Mouse (Mus musculus) olfactory bulb, adult 2 months (tissue): ENCODE data around the gene 4930595D18Rik. TPM values are rescaled to one million over a fixed set of nuclear protein-coding genes. Genes with fewer than 3 reads are reported as not detected.

ENCODE experiments used
- H3K27ac ChIP-seq: fragments of 200-500 bp; 2 replicates; pipeline ENCODE4 v1.5.1; 2012; ENCODE audit warnings: low read depth, low read length; ENCODE audit not compliant: insufficient read depth
- H3K4me1 ChIP-seq: fragments of 200-500 bp; 2 replicates; pipeline ENCODE4 v1.6.1; 2012; ENCODE audit warnings: low read length; ENCODE audit not compliant: control insufficient read depth, insufficient read depth
- H3K4me3 ChIP-seq: fragments of 200-500 bp; 2 replicates; pipeline ENCODE4 v1.5.1; 2012; ENCODE audit warnings: mild to moderate bottlenecking, low read depth, low read length, moderate library complexity; ENCODE audit not compliant: insufficient read depth
- CTCF ChIP-seq: fragments of 200-500 bp; IDR thresholded peaks from 2 replicates; pipeline ENCODE4 v1.5.1; 2012; ENCODE audit warnings: low read depth, mild to moderate bottlenecking, low read length, moderate library complexity; ENCODE audit not compliant: insufficient read depth
- POLR2A ChIP-seq: fragments of 200-500 bp; IDR thresholded peaks from 2 replicates; pipeline ENCODE4 v1.6.1; 2012; ENCODE audit warnings: mild to moderate bottlenecking, low read depth, low read length, moderate library complexity; ENCODE audit not compliant: insufficient read depth
- WGBS: fragments of 180-500 bp; shearing (Covaris S2); methylation state at CpG from one replicate; pipeline ENCODE4 v1.1.7; 2018; 5-methylcytosine and 5-hydroxymethylcytosine counted together
- polyA plus RNA-seq: library from polyadenylated mRNA; stranded (reverse); fragments of >200 nt; gene quantifications from 2 replicates; pipeline ENCODE4 v1.2.4, GENCODE M21; 2012; ENCODE audit warnings: low replicate concordance; ENCODE audit not compliant: missing spikeins, insufficient read depth, insufficient read length

The 4930595D18Rik gene
- polyA plus RNA-seq = not detected in 2 replicates

DNA sequence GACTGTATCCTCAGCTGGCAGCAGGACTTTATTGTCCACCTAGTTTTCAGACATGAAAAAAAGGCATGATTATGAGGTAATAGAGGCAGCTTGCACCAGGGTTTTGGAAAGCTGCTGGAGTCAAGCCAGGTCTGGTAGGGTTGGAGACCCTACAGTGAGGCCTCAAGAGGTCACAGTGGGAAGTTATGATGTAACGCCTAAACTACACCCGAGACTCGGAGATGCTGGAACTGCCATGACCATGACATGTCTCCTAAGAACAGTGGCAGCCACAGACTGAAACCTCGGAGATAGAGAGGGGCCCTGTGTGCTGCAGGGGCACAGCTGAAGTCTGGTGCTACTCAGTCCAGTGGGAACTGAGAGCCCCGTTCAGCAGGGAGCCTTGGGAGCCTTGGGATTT lies at the start of gene 4930595D18Rik:
4930595D18Rik (minus strand) TSS at position 16 of the 400 bp plus-strand sequence.
- no peak for TF ChIP-seq POLR2A
- Histone ChIP-seq H3K27ac (no peak within 1 kb of the TSS), H3K4me1 (0 out of 2 replicates have a peak, but pooled peaks cover 2% of the 10 kb centered on the region), H3K4me3 (no peak within 1 kb of the TSS)
- 78% methylated on average over 5 of the region's 5 CpGs for WGBS

DNA sequence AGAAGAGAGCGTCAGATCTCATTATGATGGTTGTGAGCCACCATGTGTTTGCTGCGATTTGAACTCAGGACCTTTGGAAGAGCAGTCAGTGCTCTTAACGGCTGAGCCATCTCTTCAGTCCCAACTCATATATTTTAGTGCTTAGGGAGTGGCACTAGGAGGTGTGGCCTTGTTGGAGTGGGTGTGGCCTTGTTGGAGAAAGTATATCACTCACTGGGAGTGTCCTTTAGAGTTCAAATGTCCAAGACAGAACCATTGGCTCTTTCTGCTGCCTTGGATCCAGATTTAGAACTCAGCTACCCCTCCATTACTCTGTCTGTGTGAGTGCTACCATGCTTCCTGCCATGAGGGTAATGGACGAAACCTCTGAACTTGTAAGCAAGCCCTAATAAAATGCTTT lies 49.5 kb upstream of the 4930595D18Rik start:
- Histone ChIP-seq H3K27ac (no peak overlapping the region), H3K4me1 (peaks cover 7% of the 10 kb centered on the region), H3K4me3 (no peak overlapping the region)
- 92% methylated on average over 4 of the region's 4 CpGs for WGBS
- no peak for TF ChIP-seq POLR2A
- TF ChIP-seq CTCF = no peak

DNA sequence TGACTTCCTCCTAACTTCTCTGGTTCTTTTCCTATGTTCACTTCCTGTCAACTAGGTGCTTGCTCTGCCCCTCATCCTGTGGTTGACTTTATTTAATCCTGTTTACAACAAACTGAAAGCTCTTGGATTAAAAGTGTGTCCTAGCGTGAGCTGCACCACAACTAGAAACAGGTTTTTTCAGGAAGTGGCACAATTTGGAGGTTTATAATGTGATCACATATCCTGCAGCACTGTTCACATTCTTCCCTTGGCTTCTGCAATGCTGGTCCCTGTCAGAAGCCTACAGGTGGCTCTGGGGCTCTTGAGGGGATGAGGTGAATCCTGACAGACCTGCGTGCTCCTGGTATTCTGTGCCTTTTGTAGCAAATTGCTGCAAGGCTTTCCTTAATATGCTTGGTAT lies 46.5 kb upstream of the 4930595D18Rik start:
- TF ChIP-seq POLR2A (no peak), CTCF (no peak)
- H3K4me3 ChIP-seq = no peak overlapping the region
- H3K4me1 ChIP-seq = 0 out of 2 replicates have a peak, but pooled peaks cover 2% of the 10 kb centered on the region
- no peak overlapping the region for H3K27ac ChIP-seq
- 92% methylated on average over 2 of the region's 2 CpGs for WGBS

DNA sequence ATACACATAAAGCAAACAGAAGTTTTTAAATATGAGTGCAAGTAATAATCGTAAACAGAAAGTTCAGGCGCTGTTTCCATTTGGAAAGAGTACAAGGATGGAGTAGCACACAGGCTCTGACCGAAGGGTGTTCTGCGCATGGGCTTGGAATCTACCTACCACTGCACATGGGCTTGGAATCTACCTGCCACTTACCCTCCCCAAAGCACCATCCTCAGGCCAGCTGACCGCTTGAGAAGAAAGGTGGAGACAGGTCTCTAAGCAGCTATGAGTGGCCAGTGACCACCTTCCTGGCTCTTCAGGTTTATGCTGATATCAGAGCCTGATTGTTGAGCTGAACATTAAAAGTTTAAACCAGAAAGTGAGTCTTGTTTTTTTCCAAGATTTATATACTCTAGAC lies 44.2 kb upstream of the 4930595D18Rik start:
- Histone ChIP-seq H3K4me3 (no peak overlapping the region), H3K27ac (no peak overlapping the region), H3K4me1 (0 out of 2 replicates have a peak, but pooled peaks cover 2% of the 10 kb centered on the region)
- TF ChIP-seq CTCF = no peak
- TF ChIP-seq POLR2A = no peak
- WGBS = 98% methylated on average over 5 of the region's 5 CpGs

DNA sequence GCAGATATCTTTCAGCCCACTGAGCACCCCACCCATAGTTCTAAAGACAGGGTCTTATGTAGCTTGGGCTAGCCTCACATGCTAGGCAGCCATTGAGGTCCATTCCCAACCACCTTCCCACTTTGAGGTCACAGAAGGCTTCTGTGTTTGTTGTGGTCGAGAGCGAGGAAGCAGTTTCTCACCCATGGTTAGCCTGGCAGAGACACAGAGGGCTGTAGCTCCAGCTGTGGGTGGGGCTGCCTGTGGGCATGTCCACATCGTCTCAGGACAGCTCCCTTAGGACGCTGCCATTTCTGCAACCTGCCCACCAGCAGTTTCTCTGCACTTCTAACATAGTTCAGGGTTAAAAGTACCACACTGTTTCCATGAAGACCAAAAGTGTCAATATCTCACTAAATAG lies 43.1 kb upstream of the 4930595D18Rik start:
- 0 out of 2 replicates have a peak, but pooled peaks cover 2% of the 10 kb centered on the region for H3K4me1 ChIP-seq
- TF ChIP-seq CTCF (no peak), POLR2A (no peak)
- H3K27ac ChIP-seq = no peak overlapping the region
- WGBS = 77% methylated on average over 4 of the region's 4 CpGs
- H3K4me3 ChIP-seq = no peak overlapping the region

DNA sequence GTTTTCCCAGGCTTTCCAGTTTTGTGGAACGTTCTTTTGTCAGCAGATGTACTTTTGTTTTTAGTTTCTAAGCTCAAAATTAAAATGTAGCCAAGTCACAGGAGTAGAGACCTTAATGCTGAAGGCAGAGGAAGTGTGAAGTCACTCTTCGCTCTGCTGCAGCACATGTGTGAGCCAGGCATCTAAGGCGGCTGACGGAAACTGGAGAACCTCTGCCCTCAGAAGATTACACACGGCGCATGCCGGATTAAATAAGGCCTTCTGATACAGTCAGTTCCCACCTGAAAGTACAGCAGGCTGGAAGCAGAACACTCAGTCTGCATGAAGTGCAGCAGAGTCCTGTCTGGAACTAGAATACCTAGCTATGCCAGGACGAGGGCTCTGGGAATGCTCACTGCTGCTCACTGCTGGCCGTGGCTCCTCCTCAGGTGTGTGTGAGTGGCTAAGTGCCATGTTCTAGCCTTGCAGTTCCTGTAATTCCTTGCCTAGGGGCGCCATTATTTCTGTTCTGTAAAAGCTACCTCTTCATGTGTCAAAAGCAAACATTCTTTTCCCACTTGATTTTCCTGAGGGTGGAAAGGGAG lies 41.0 kb upstream of the 4930595D18Rik start:
- Histone ChIP-seq H3K4me3 (no peak overlapping the region), H3K4me1 (0 out of 2 replicates have a peak, but pooled peaks cover 2% of the 10 kb centered on the region), H3K27ac (no peak overlapping the region)
- WGBS = 79% methylated on average over 10 of the region's 10 CpGs
- TF ChIP-seq CTCF (no peak), POLR2A (no peak)

DNA sequence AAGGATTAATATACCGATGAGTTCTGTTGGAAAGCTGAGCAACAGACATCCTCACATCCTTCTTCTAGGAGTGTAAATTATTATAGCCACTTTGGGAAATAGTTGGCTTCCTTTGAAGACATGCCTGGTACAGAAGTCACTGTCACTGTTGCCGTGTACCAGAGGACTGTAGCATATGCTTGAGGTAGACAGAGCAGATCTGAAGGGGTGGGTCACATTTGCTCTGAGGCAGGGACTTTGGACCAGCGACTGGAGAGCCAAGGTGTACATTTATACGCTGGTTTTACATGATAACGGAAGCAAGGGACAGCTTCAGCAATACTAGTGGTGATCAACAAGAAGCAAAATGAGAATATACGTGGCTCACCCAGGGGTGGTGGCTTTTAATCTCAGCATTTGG lies 34.6 kb upstream of the 4930595D18Rik start:
- no peaks in the 10 kb centered on the region; the same call in 1 of the 2 replicates for H3K4me1 ChIP-seq

DNA sequence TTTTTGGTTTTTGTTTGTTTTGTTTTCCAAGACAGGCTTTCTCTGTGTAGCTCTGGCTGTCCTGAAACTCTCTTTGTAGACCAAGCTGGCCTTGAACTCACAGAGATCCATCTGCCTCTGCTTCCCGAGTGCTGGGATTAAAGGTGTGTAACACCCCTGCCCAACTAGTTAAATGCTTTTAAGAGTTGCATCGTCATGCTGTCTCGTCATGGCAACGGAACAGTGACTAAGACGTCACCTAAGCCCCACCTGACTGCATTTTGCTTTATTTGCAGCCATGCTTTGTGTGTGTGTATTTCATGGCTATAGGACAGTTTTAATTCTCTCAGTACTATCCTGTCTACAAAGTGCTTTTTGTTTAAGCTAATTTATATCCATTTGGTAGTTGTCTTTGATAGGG lies 27.4 kb upstream of the 4930595D18Rik start:
- WGBS = 85% methylated on average over 5 of the region's 5 CpGs
- H3K27ac ChIP-seq = no peak overlapping the region
- TF ChIP-seq POLR2A (no peak), CTCF (no peak)
- H3K4me1 ChIP-seq = no peaks in the 10 kb centered on the region
- H3K4me3 ChIP-seq = no peak overlapping the region

More for the DNA sequence above, 34.6 kb upstream of the 4930595D18Rik start:
- Histone ChIP-seq H3K27ac (no peak overlapping the region), H3K4me3 (no peak overlapping the region)
- TF ChIP-seq CTCF = no peak
- TF ChIP-seq POLR2A = no peak
- 97% methylated on average over 6 of the region's 6 CpGs for WGBS

DNA sequence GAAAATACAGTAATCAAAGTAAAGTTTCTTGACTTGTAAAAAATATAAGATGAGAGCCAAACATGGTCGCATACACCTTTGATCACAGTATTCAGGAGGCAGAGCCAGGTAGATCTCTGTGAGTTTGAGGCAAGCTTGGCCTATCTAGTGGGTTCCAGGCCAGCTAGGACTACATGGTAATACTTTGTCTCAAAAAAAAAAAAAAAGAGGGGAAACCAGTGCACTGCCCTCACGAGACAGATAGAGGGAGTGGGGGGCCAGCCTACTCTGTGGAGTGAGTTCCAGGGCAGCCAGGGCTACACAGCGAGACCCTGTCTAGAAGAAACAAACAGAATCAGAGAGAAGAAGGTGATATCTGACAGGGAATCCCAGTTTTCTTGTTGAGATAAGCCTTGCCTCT lies 23.4 kb upstream of the 4930595D18Rik start:
- TF ChIP-seq CTCF (no peak), POLR2A (no peak)
- Histone ChIP-seq H3K4me1 (peaks cover 3% of the 10 kb centered on the region; the same call in 1 of the 2 replicates), H3K27ac (no peak overlapping the region), H3K4me3 (no peak overlapping the region)
- 97% methylated on average over 3 of the region's 3 CpGs for WGBS

DNA sequence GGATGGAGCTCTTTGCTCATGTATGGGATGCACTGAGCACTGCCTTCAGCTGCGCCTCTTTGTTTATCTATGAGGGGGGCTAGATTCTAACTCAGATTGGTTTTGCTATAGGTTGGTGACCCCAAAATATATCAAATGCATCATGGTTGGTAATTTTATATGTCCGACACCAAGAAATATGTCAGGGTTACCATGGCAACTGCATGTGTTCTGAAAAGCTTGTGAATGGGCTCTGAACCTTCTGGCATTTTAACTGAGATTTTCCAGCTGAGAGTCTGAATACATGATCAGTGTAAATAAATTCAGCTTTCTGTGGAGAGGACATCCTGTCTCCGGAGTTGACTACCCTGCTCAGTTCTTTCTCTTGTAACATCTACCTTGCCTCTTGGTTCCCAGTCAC lies 19.7 kb upstream of the 4930595D18Rik start:
- TF ChIP-seq CTCF (no peak), POLR2A (no peak)

DNA sequence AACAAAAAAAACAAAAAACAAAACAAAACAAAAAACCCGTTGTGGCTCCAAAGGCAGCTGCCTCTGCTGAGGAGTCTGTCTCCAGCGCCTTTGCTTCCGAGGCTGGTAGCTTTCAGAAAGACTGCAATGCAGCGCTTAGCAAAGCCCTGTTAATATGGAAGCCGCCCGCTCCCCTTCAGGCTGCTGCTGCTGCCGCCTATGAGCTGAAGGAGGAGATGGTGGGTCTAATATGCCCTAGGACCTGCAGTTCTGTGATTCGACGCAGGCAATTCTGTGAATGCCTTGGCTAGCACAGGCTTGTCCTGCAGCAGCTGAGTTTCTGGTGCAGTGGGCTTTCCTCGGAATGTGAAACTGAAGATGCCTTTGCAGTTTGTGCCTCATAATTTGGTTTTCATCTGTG lies 18.8 kb upstream of the 4930595D18Rik start:
- Histone ChIP-seq H3K27ac (no peak overlapping the region), H3K4me1 (peaks cover 3% of the 10 kb centered on the region; the same call in 1 of the 2 replicates), H3K4me3 (no peak overlapping the region)
- WGBS = 37% methylated on average over 10 of the region's 10 CpGs
- TF ChIP-seq POLR2A (no peak), CTCF (no peak; the same call in 1 of the 2 replicates)

More for the DNA sequence above, 19.7 kb upstream of the 4930595D18Rik start:
- no peak overlapping the region for H3K27ac ChIP-seq
- H3K4me3 ChIP-seq = no peak overlapping the region
- 50% methylated on average over 3 of the region's 3 CpGs for WGBS
- H3K4me1 ChIP-seq = peaks cover 3% of the 10 kb centered on the region; the same call in 1 of the 2 replicates
